Mouse (Mus musculus): ENCODE results near the gene Tacc2. TPM values are rescaled to one million over a fixed set of nuclear protein-coding genes. Genes with fewer than 3 reads are reported as not detected.
A peak's percentile ranks its signal among the peaks of the same experiment; 100 is the strongest.

Tacc2 gene
- polyA plus RNA-seq, 1 experiment from 2014 or later: 40.0 TPM

GRCm38 (mm10) chr7:130727560-130727959 lies 150.3 kb downstream of the Tacc2 start:
- CTCF ChIA-PET: interaction anchor here (1.2 to 1.8 kb wide), 4 partner anchors 10 to 34 kb away, joined by 3 to 6 read pairs (median 4); no protein-coding TSS in a partner anchor
- in situ Hi-C loops (cut with MboI; ENCODE audit: low pct_unique_long_range_greater_than_20kb): no loop called here
- TF ChIP-seq CTCF (IDR thresholded peaks at IDR 0.05): no peak
- no peaks in the 10 kb centered on the region for H3K27me3 ChIP-seq
- DNase-seq (ENCODE audit: low read depth, low spot score) (no peak), ATAC-seq (no peak)
- POLR2A ChIA-PET: no interaction called here

- TF ChIP-seq CTCF (IDR thresholded peaks at IDR 0.05): no peak
- POLR2A ChIA-PET: no interaction called here
- CTCF ChIA-PET: interaction anchor here (2.0 kb wide), 1 partner anchor 30 kb away, joined by 4 read pairs; no protein-coding TSS in a partner anchor
- in situ Hi-C loops (cut with MboI; ENCODE audit: low pct_unique_long_range_greater_than_20kb): no loop called here
- DNase-seq (ENCODE audit: low read depth, low spot score): no peak
- H3K27me3 ChIP-seq: no peaks in the 10 kb centered on the region
- ATAC-seq: no peak
These were observed 154.6 kb downstream of the Tacc2 start for GRCm38 (mm10) chr7:130731792-130732191.

GRCm38 (mm10) chr7:130732908-130733307 lies 155.7 kb downstream of the Tacc2 start:
- in situ Hi-C loops (cut with MboI; ENCODE audit: low pct_unique_long_range_greater_than_20kb): no loop called here
- TF ChIP-seq CTCF (IDR thresholded peaks at IDR 0.05): no peak
- CTCF ChIA-PET: interaction anchor here (1.1 to 2.1 kb wide), 3 partner anchors 9 to 37 kb away, joined by 3 to 5 read pairs (median 4); no protein-coding TSS in a partner anchor
- no peak for ATAC-seq
- POLR2A ChIA-PET: no interaction called here
- no peak for DNase-seq (ENCODE audit: low read depth, low spot score)
- no peaks in the 10 kb centered on the region for H3K27me3 ChIP-seq

GRCm38 (mm10) chr7:130733423-130733822 lies 156.2 kb downstream of the Tacc2 start:
- H3K27me3 ChIP-seq: no peaks in the 10 kb centered on the region
- ChIA-PET POLR2A (no interaction called here), CTCF (interaction anchor here (1.1 to 2.1 kb wide), 3 partner anchors 9 to 37 kb away, joined by 3 to 5 read pairs (median 4); no protein-coding TSS in a partner anchor)
- ATAC-seq: no peak
- DNase-seq (ENCODE audit: low read depth, low spot score): no peak
- in situ Hi-C loops (cut with MboI; ENCODE audit: low pct_unique_long_range_greater_than_20kb): no loop called here
- TF ChIP-seq CTCF (IDR thresholded peaks at IDR 0.05): no peak

- no peak for DNase-seq (ENCODE audit: low read depth, low spot score)
- POLR2A ChIA-PET: interaction anchor here (0.7 kb wide), 1 partner anchor 31 kb away, joined by 3 read pairs; no protein-coding TSS in a partner anchor
- no peaks in the 10 kb centered on the region for H3K27me3 ChIP-seq
- no peak for ATAC-seq
- CTCF ChIA-PET: interaction anchor here (0.9 to 2.1 kb wide), 6 partner anchors 8 to 61 kb away, joined by 3 to 5 read pairs (median 3); no protein-coding TSS in a partner anchor
- peak; percentile 63 for TF ChIP-seq CTCF (IDR thresholded peaks at IDR 0.05)
- in situ Hi-C loops (cut with MboI; ENCODE audit: low pct_unique_long_range_greater_than_20kb): no loop called here
These were observed 157.1 kb downstream of the Tacc2 start for GRCm38 (mm10) chr7:130734195-130734787.

GRCm38 (mm10) chr7:130741099-130741498 lies 163.9 kb downstream of the Tacc2 start:
- no peak for TF ChIP-seq CTCF (IDR thresholded peaks at IDR 0.05)
- no peak for ATAC-seq
- no peaks in the 10 kb centered on the region for H3K27me3 ChIP-seq
- CTCF ChIA-PET: interaction anchor here (1.3 kb wide), 1 partner anchor 36 kb away, joined by 4 read pairs; no protein-coding TSS in a partner anchor
- in situ Hi-C loops (cut with MboI; ENCODE audit: low pct_unique_long_range_greater_than_20kb): no loop called here
- POLR2A ChIA-PET: no interaction called here
- no peak for DNase-seq (ENCODE audit: low read depth, low spot score)

GRCm38 (mm10) chr7:130743239-130744025 lies 166.2 kb downstream of the Tacc2 start:
- CTCF ChIA-PET: interaction anchor here (0.9 kb wide), 1 partner anchor 11 kb away, joined by 4 read pairs; no protein-coding TSS in a partner anchor
- DNase-seq (ENCODE audit: low read depth, low spot score) (no peak), ATAC-seq (no peak)
- H3K27me3 ChIP-seq: no peaks in the 10 kb centered on the region
- in situ Hi-C loops (cut with MboI; ENCODE audit: low pct_unique_long_range_greater_than_20kb): no loop called here
- POLR2A ChIA-PET: no interaction called here
- TF ChIP-seq CTCF (IDR thresholded peaks at IDR 0.05): no peak

- H3K27me3 ChIP-seq: no peaks in the 10 kb centered on the region
- DNase-seq (ENCODE audit: low read depth, low spot score) (no peak), ATAC-seq (no peak)
- TF ChIP-seq CTCF (IDR thresholded peaks at IDR 0.05): no peak
- ChIA-PET POLR2A (no interaction called here), CTCF (interaction anchor here (3.2 kb wide), 1 partner anchor 13 kb away, joined by 11 read pairs; no protein-coding TSS in a partner anchor)
- in situ Hi-C loops (cut with MboI; ENCODE audit: low pct_unique_long_range_greater_than_20kb): no loop called here
These were observed 171.9 kb downstream of the Tacc2 start for GRCm38 (mm10) chr7:130749165-130749564.

- no peak for DNase-seq (ENCODE audit: low read depth, low spot score)
- TF ChIP-seq CTCF (IDR thresholded peaks at IDR 0.05): no peak
- in situ Hi-C loops (cut with MboI; ENCODE audit: low pct_unique_long_range_greater_than_20kb): no loop called here
- no peak for ATAC-seq
- ChIA-PET CTCF (interaction anchor here (1.0 kb wide), 1 partner anchor 216 kb away, joined by 4 read pairs; no protein-coding TSS in a partner anchor), POLR2A (interaction anchor here (0.6 kb wide), 1 partner anchor 52 kb away, joined by 4 read pairs; no protein-coding TSS in a partner anchor)
- H3K27me3 ChIP-seq: no peaks in the 10 kb centered on the region
These were observed 173.7 kb downstream of the Tacc2 start for GRCm38 (mm10) chr7:130750752-130751490.

GRCm38 (mm10) chr7:130751678-130752077 lies 174.4 kb downstream of the Tacc2 start:
- POLR2A ChIA-PET: interaction anchor here (0.6 kb wide), 1 partner anchor 52 kb away, joined by 4 read pairs; no protein-coding TSS in a partner anchor
- DNase-seq (ENCODE audit: low read depth, low spot score) (no peak), ATAC-seq (no peak)
- CTCF ChIA-PET: no interaction called here
- H3K27me3 ChIP-seq: no peaks in the 10 kb centered on the region
- in situ Hi-C loops (cut with MboI; ENCODE audit: low pct_unique_long_range_greater_than_20kb): no loop called here
- no peak for TF ChIP-seq CTCF (IDR thresholded peaks at IDR 0.05)

Data from Patski (cell line).